Mouse (Mus musculus): Measurements from ENCODE around the gene Popdc2. TPM values are rescaled to one million over a fixed set of nuclear protein-coding genes. Genes with fewer than 3 reads are reported as not detected.

Popdc2 gene
- polyA plus RNA-seq, 1 experiment from 2014 or later = 13.7 TPM

GRCm38 (mm10) chr16:38359241-38359640 lies 2.8 kb upstream of the Popdc2 start:
- no peaks in the 10 kb centered on the region for H3K27me3 ChIP-seq (replicated peaks)
- no peak overlapping the region for H3K9ac ChIP-seq
- WGBS = 80% methylated on average over 2 of the region's 2 CpGs
- ATAC-seq (ENCODE audit: insufficient read depth, low FRiP score, low read depth) = no peak
- peaks cover 8% of the 10 kb centered on the region for H3K4me1 ChIP-seq
- no peaks in the 10 kb centered on the region for H3K36me3 ChIP-seq
- H3K27ac ChIP-seq = no peak overlapping the region
- no peaks in the 10 kb centered on the region for H3K9me3 ChIP-seq
- H3K4me2 ChIP-seq = no peak overlapping the region
- H3K4me3 ChIP-seq (replicated peaks) = no peak overlapping the region

- H3K27ac ChIP-seq = no peak overlapping the region
- no peaks in the 10 kb centered on the region for H3K36me3 ChIP-seq
- no peaks in the 10 kb centered on the region for H3K9me3 ChIP-seq
- 60% methylated on average over 3 of the region's 3 CpGs for WGBS
- no peak overlapping the region for H3K4me2 ChIP-seq
- ATAC-seq (ENCODE audit: insufficient read depth, low FRiP score, low read depth) = no peak
- H3K9ac ChIP-seq = no peak overlapping the region
- H3K4me1 ChIP-seq = peaks cover 8% of the 10 kb centered on the region
- no peak overlapping the region for H3K4me3 ChIP-seq (replicated peaks)
- H3K27me3 ChIP-seq (replicated peaks) = no peaks in the 10 kb centered on the region
These were observed 2.2 kb upstream of the Popdc2 start for GRCm38 (mm10) chr16:38359857-38360256.

- Histone ChIP-seq H3K4me1 (peaks cover 8% of the 10 kb centered on the region), H3K27ac (no peak overlapping the region), H3K4me2 (no peak overlapping the region), H3K4me3 (replicated peaks) (no peak overlapping the region), H3K9ac (no peak overlapping the region), H3K36me3 (no peaks in the 10 kb centered on the region), H3K27me3 (replicated peaks) (no peaks in the 10 kb centered on the region), H3K9me3 (no peaks in the 10 kb centered on the region)
- ATAC-seq (ENCODE audit: insufficient read depth, low FRiP score, low read depth) = no peak
- WGBS = 30% methylated on average over 2 of the region's 2 CpGs
These were observed 1.7 kb upstream of the Popdc2 start for GRCm38 (mm10) chr16:38360317-38360716.

GRCm38 (mm10) chr16:38362493-38363255 lies 665 bp downstream of the Popdc2 start:
- Histone ChIP-seq H3K4me1 (peaks cover 8% of the 10 kb centered on the region), H3K4me2 (peak overlapping the region; percentile 27), H3K9me3 (no peaks in the 10 kb centered on the region), H3K4me3 (replicated peaks) (peak overlapping the region; percentile 8), H3K27me3 (replicated peaks) (no peaks in the 10 kb centered on the region), H3K36me3 (no peaks in the 10 kb centered on the region), H3K9ac (no peak overlapping the region), H3K27ac (0 out of 2 replicates have a peak overlapping the region, but pooled peaks have one; percentile 21)
- ATAC-seq (ENCODE audit: insufficient read depth, low FRiP score, low read depth) = no peak
- 65% methylated on average over 20 of the region's 20 CpGs for WGBS

- H3K36me3 ChIP-seq = no peaks in the 10 kb centered on the region
- peak overlapping the region; percentile 8 for H3K4me3 ChIP-seq (replicated peaks)
- H3K27ac ChIP-seq = no peak overlapping the region
- no peaks in the 10 kb centered on the region for H3K27me3 ChIP-seq (replicated peaks)
- no peaks in the 10 kb centered on the region for H3K9me3 ChIP-seq
- no peak for ATAC-seq (ENCODE audit: insufficient read depth, low FRiP score, low read depth)
- 55% methylated on average over 3 of the region's 3 CpGs for WGBS
- peak overlapping the region; percentile 12; the same call in 1 of the 2 replicates for H3K4me2 ChIP-seq
- H3K4me1 ChIP-seq = peaks cover 8% of the 10 kb centered on the region
- no peak overlapping the region for H3K9ac ChIP-seq
These were observed 1.2 kb downstream of the Popdc2 start for GRCm38 (mm10) chr16:38363256-38363595.

- Histone ChIP-seq H3K27ac (no peak overlapping the region), H3K9ac (no peak overlapping the region), H3K9me3 (no peaks in the 10 kb centered on the region), H3K36me3 (no peaks in the 10 kb centered on the region), H3K27me3 (replicated peaks) (no peaks in the 10 kb centered on the region), H3K4me2 (no peak overlapping the region), H3K4me3 (replicated peaks) (no peak overlapping the region), H3K4me1 (peaks cover 8% of the 10 kb centered on the region)
- 79% methylated on average over 7 of the region's 7 CpGs for WGBS
- ATAC-seq (ENCODE audit: insufficient read depth, low FRiP score, low read depth) = no peak
These were observed 1.6 kb downstream of the Popdc2 start for GRCm38 (mm10) chr16:38363657-38364056.

- ATAC-seq (ENCODE audit: insufficient read depth, low FRiP score, low read depth) = no peak
- no peaks in the 10 kb centered on the region for H3K36me3 ChIP-seq
- 84% methylated on average over 10 of the region's 10 CpGs for WGBS
These were observed 3.4 kb downstream of the Popdc2 start for GRCm38 (mm10) chr16:38365390-38365789.

GRCm38 (mm10) chr16:38366231-38366630 lies 4.2 kb downstream of the Popdc2 start:
- Histone ChIP-seq H3K9me3 (no peaks in the 10 kb centered on the region), H3K4me1 (peaks cover 8% of the 10 kb centered on the region), H3K4me3 (replicated peaks) (no peak overlapping the region), H3K4me2 (no peak overlapping the region), H3K36me3 (no peaks in the 10 kb centered on the region), H3K27me3 (replicated peaks) (no peaks in the 10 kb centered on the region), H3K9ac (no peak overlapping the region), H3K27ac (no peak overlapping the region)
- ATAC-seq (ENCODE audit: insufficient read depth, low FRiP score, low read depth) = no peak
- 76% methylated on average over 4 of the region's 4 CpGs for WGBS

More at GRCm38 (mm10) chr16:38365390-38365789, 3.4 kb downstream of the Popdc2 start:
- Histone ChIP-seq H3K9me3 (no peaks in the 10 kb centered on the region), H3K9ac (no peak overlapping the region), H3K4me2 (no peak overlapping the region), H3K4me1 (peaks cover 8% of the 10 kb centered on the region), H3K27ac (no peak overlapping the region), H3K4me3 (replicated peaks) (no peak overlapping the region), H3K27me3 (replicated peaks) (no peaks in the 10 kb centered on the region)

GRCm38 (mm10) chr16:38368336-38368735 lies 6.3 kb downstream of the Popdc2 start:
- no peak overlapping the region for H3K27ac ChIP-seq
- no peaks in the 10 kb centered on the region for H3K4me1 ChIP-seq
- no peaks in the 10 kb centered on the region for H3K36me3 ChIP-seq
- H3K9ac ChIP-seq = no peak overlapping the region
- H3K27me3 ChIP-seq (replicated peaks) = no peaks in the 10 kb centered on the region
- ATAC-seq (ENCODE audit: insufficient read depth, low FRiP score, low read depth) = no peak
- no peak overlapping the region for H3K4me2 ChIP-seq
- WGBS = 60% methylated on average over 10 of the region's 10 CpGs
- H3K9me3 ChIP-seq = no peaks in the 10 kb centered on the region
- H3K4me3 ChIP-seq (replicated peaks) = no peak overlapping the region

- Histone ChIP-seq H3K4me2 (no peak overlapping the region), H3K36me3 (no peaks in the 10 kb centered on the region), H3K27me3 (replicated peaks) (no peaks in the 10 kb centered on the region), H3K27ac (no peak overlapping the region), H3K4me3 (replicated peaks) (no peak overlapping the region), H3K4me1 (no peaks in the 10 kb centered on the region), H3K9me3 (no peaks in the 10 kb centered on the region), H3K9ac (no peak overlapping the region)
- WGBS = 83% methylated on average over 7 of the region's 7 CpGs
- no peak for ATAC-seq (ENCODE audit: insufficient read depth, low FRiP score, low read depth)
These were observed 7.0 kb downstream of the Popdc2 start for GRCm38 (mm10) chr16:38369000-38369399.

GRCm38 (mm10) chr16:38369431-38369830 lies 7.4 kb downstream of the Popdc2 start:
- Histone ChIP-seq H3K4me1 (no peaks in the 10 kb centered on the region), H3K9ac (no peak overlapping the region), H3K27me3 (replicated peaks) (no peaks in the 10 kb centered on the region), H3K4me3 (replicated peaks) (no peak overlapping the region), H3K4me2 (no peak overlapping the region), H3K36me3 (no peaks in the 10 kb centered on the region), H3K27ac (no peak overlapping the region), H3K9me3 (no peaks in the 10 kb centered on the region)
- ATAC-seq (ENCODE audit: insufficient read depth, low FRiP score, low read depth) = no peak
- 84% methylated on average over 8 of the region's 8 CpGs for WGBS

GRCm38 (mm10) chr16:38369992-38370484 lies 8.0 kb downstream of the Popdc2 start:
- no peaks in the 10 kb centered on the region for H3K9me3 ChIP-seq
- no peak overlapping the region for H3K9ac ChIP-seq
- ATAC-seq (ENCODE audit: insufficient read depth, low FRiP score, low read depth) = no peak
- no peak overlapping the region for H3K4me3 ChIP-seq (replicated peaks)
- H3K27ac ChIP-seq = no peak overlapping the region
- 82% methylated on average over 4 of the region's 4 CpGs for WGBS
- no peaks in the 10 kb centered on the region for H3K27me3 ChIP-seq (replicated peaks)
- H3K4me1 ChIP-seq = no peaks in the 10 kb centered on the region
- H3K4me2 ChIP-seq = no peak overlapping the region
- no peaks in the 10 kb centered on the region for H3K36me3 ChIP-seq
